Mouse (Mus musculus) megakaryocyte, embryonic 14.5 days (primary cell): ENCODE data around the gene Necab2. TPM values are rescaled to one million over a fixed set of nuclear protein-coding genes. Genes with fewer than 3 reads are reported as not detected.

Experiments used
- H3K27me3 ChIP-seq: replicated peaks from 2 replicates; pipeline ENCODE3; 2012; ENCODE audit warnings: inconsistent platforms
- H3K36me3 ChIP-seq: replicated peaks from 2 replicates; pipeline ENCODE3; 2012; ENCODE audit warnings: low read length, inconsistent platforms, mixed read lengths
- H3K4me1 ChIP-seq: 2 replicates; pipeline ENCODE4 v1.6.1; 2012; ENCODE audit warnings: inconsistent platforms
- H3K4me3 ChIP-seq: replicated peaks from 2 replicates; pipeline ENCODE3; 2012; ENCODE audit warnings: moderate library complexity, mild to moderate bottlenecking, inconsistent platforms
- H3K9me3 ChIP-seq: 2 replicates; pipeline ENCODE4 v1.6.1; 2012; ENCODE audit warnings: inconsistent platforms
- FLI1 ChIP-seq: IDR thresholded peaks from 2 replicates; pipeline ENCODE4 v1.6.1; 2012; ENCODE audit warnings: low read length, inconsistent platforms, mixed read lengths
- GATA1 ChIP-seq: IDR thresholded peaks from 3 replicates; pipeline ENCODE4 v1.6.1; 2012; ENCODE audit warnings: mixed read lengths, low read length, inconsistent platforms, borderline replicate concordance
- polyA plus RNA-seq: library from polyadenylated mRNA; stranded (reverse); fragments of >175 nt; gene quantifications from 2 replicates; pipeline ENCODE4 v1.2.3, GENCODE M21; 2012; ENCODE audit warnings: low replicate concordance; ENCODE audit not compliant: insufficient read depth

Gene Necab2
- polyA plus RNA-seq, 1 experiment, result not detected

- Histone ChIP-seq H3K27me3 (peaks cover 92% of the 10 kb centered on the region), H3K4me3 (peak overlapping the region; percentile 87), H3K9me3 (no peaks in the 10 kb centered on the region), H3K4me1 (peaks cover 20% of the 10 kb centered on the region), H3K36me3 (peaks cover 31% of the 10 kb centered on the region)
- no peak for TF ChIP-seq GATA1
- no peak for TF ChIP-seq FLI1
Measured at GRCm38 (mm10) chr8:119446990-119447780, 666 bp downstream of the Necab2 start.

- Histone ChIP-seq H3K4me1 (peaks cover 18% of the 10 kb centered on the region), H3K9me3 (no peaks in the 10 kb centered on the region), H3K36me3 (peaks cover 26% of the 10 kb centered on the region), H3K27me3 (peaks cover 93% of the 10 kb centered on the region), H3K4me3 (no peak overlapping the region)
- TF ChIP-seq GATA1 (no peak), FLI1 (no peak)
Measured at GRCm38 (mm10) chr8:119447781-119448170, 1.3 kb downstream of the Necab2 start.

GRCm38 (mm10) chr8:119449627-119450026, 3.1 kb downstream of the Necab2 start:
- no peaks in the 10 kb centered on the region for H3K9me3 ChIP-seq
- H3K27me3 ChIP-seq, result peaks cover 99% of the 10 kb centered on the region
- H3K4me3 ChIP-seq, result no peak overlapping the region
- H3K36me3 ChIP-seq, result peaks cover 14% of the 10 kb centered on the region
- H3K4me1 ChIP-seq, result peaks cover 17% of the 10 kb centered on the region
- TF ChIP-seq FLI1, result no peak
- TF ChIP-seq GATA1, result no peak

GRCm38 (mm10) chr8:119451131-119451530, 4.6 kb downstream of the Necab2 start:
- Histone ChIP-seq H3K36me3 (no peaks in the 10 kb centered on the region), H3K4me3 (no peak overlapping the region), H3K9me3 (no peaks in the 10 kb centered on the region), H3K4me1 (peaks cover 15% of the 10 kb centered on the region), H3K27me3 (peaks cover 96% of the 10 kb centered on the region)
- TF ChIP-seq GATA1, result no peak
- no peak for TF ChIP-seq FLI1

- TF ChIP-seq GATA1, result no peak
- no peak for TF ChIP-seq FLI1
- H3K4me3 ChIP-seq, result no peak overlapping the region
- H3K36me3 ChIP-seq, result no peaks in the 10 kb centered on the region
Measured at GRCm38 (mm10) chr8:119452919-119453318, 6.4 kb downstream of the Necab2 start.

GRCm38 (mm10) chr8:119456045-119456444, 9.5 kb downstream of the Necab2 start:
- H3K27me3 ChIP-seq, result peaks cover 73% of the 10 kb centered on the region
- H3K4me3 ChIP-seq, result no peak overlapping the region
- no peaks in the 10 kb centered on the region for H3K9me3 ChIP-seq
- no peaks in the 10 kb centered on the region for H3K36me3 ChIP-seq
- H3K4me1 ChIP-seq, result no peaks in the 10 kb centered on the region
- TF ChIP-seq FLI1, result no peak

More at GRCm38 (mm10) chr8:119452919-119453318, 6.4 kb downstream of the Necab2 start:
- H3K4me1 ChIP-seq, result no peaks in the 10 kb centered on the region; the same call in 1 of the 2 replicates
- no peaks in the 10 kb centered on the region for H3K9me3 ChIP-seq
- H3K27me3 ChIP-seq, result peaks cover 90% of the 10 kb centered on the region

GRCm38 (mm10) chr8:119459724-119460123, 13.2 kb downstream of the Necab2 start:
- Histone ChIP-seq H3K27me3 (peaks cover 71% of the 10 kb centered on the region), H3K9me3 (no peaks in the 10 kb centered on the region), H3K4me1 (no peaks in the 10 kb centered on the region), H3K4me3 (no peak overlapping the region), H3K36me3 (no peaks in the 10 kb centered on the region)
- TF ChIP-seq GATA1 (no peak), FLI1 (no peak)

GRCm38 (mm10) chr8:119461356-119461755, 14.8 kb downstream of the Necab2 start:
- no peaks in the 10 kb centered on the region for H3K4me1 ChIP-seq
- no peak for TF ChIP-seq GATA1
- no peak for TF ChIP-seq FLI1
- no peaks in the 10 kb centered on the region for H3K36me3 ChIP-seq
- no peak overlapping the region for H3K4me3 ChIP-seq
- no peaks in the 10 kb centered on the region for H3K9me3 ChIP-seq
- peaks cover 73% of the 10 kb centered on the region for H3K27me3 ChIP-seq

- Histone ChIP-seq H3K4me1 (no peaks in the 10 kb centered on the region), H3K9me3 (peaks cover 7% of the 10 kb centered on the region), H3K36me3 (no peaks in the 10 kb centered on the region), H3K4me3 (no peak overlapping the region), H3K27me3 (peaks cover 86% of the 10 kb centered on the region)
- TF ChIP-seq GATA1 (no peak), FLI1 (no peak)
Measured at GRCm38 (mm10) chr8:119463709-119464108, 17.2 kb downstream of the Necab2 start.

- Histone ChIP-seq H3K4me3 (no peak overlapping the region), H3K27me3 (peaks cover 93% of the 10 kb centered on the region), H3K9me3 (peaks cover 15% of the 10 kb centered on the region), H3K36me3 (no peaks in the 10 kb centered on the region), H3K4me1 (no peaks in the 10 kb centered on the region)
- TF ChIP-seq GATA1, result no peak
- no peak for TF ChIP-seq FLI1
Measured at GRCm38 (mm10) chr8:119466105-119466504, 19.6 kb downstream of the Necab2 start.
